Mouse (Mus musculus) heart, embryonic 16.5 days (tissue): Measurements from ENCODE around the gene Il10. TPM values are rescaled to one million over a fixed set of nuclear protein-coding genes. Genes with fewer than 3 reads are reported as not detected.

Source experiments
- ATAC-seq: fragments of 200-750 bp; cut with Nextera tagmentation; replicated peaks from 2 replicates; pipeline ENCODE4 v1.8.0; 2017; ENCODE audit warnings: moderate number of reproducible peaks; ENCODE audit not compliant: insufficient read depth, low FRiP score; ENCODE audit errors: extremely low read depth
- H3K27ac ChIP-seq: fragments of 300-500 bp; sonication (generic); 2 replicates; pipeline ENCODE4 v1.5.1; 2014; ENCODE audit warnings: mild to moderate bottlenecking, low read length, control low read depth, moderate library complexity
- H3K27me3 ChIP-seq: fragments of 300-500 bp; sonication (generic); 2 replicates; pipeline ENCODE4 v1.6.1; 2014; ENCODE audit warnings: low read length, mixed read lengths; ENCODE audit not compliant: control insufficient read depth, insufficient read depth
- H3K36me3 ChIP-seq: fragments of 300-500 bp; sonication (generic); 2 replicates; pipeline ENCODE4 v1.6.1; 2014; ENCODE audit not compliant: control insufficient read depth, insufficient read depth
- H3K4me1 ChIP-seq: fragments of 300-500 bp; sonication (generic); 2 replicates; pipeline ENCODE4 v1.6.1; 2014; ENCODE audit warnings: low read length, mixed read lengths; ENCODE audit not compliant: control insufficient read depth, insufficient read depth
- H3K4me2 ChIP-seq: fragments of 300-500 bp; sonication (generic); 2 replicates; pipeline ENCODE4 v1.6.1; 2014; ENCODE audit warnings: low read depth, mild to moderate bottlenecking, control low read depth, low read length
- H3K4me3 ChIP-seq: fragments of 300-500 bp; sonication (generic); 2 replicates; pipeline ENCODE4 v1.5.1; 2014; ENCODE audit warnings: mild to moderate bottlenecking, control low read depth, low read length
- H3K9ac ChIP-seq: fragments of 300-500 bp; sonication (generic); 2 replicates; pipeline ENCODE4 v1.6.1; 2014; ENCODE audit warnings: low read length, control low read depth
- H3K9me3 ChIP-seq: fragments of 300-500 bp; sonication (generic); replicated peaks from 2 replicates; pipeline ENCODE4 v1.6.1; 2016; ENCODE audit warnings: low read length; ENCODE audit not compliant: control insufficient read depth
- WGBS: fragments of 180-500 bp; shearing (Covaris S2); extraction: QIAGEN DNeasy Blood & Tissue Kit; methylation state at CpG from one replicate; pipeline ENCODE4 v1.1.7; 2014; 5-methylcytosine and 5-hydroxymethylcytosine counted together
- polyA plus RNA-seq: library from polyadenylated mRNA; unstranded; fragments of >200 nt; fragmentation: Nextera tagmentation; extraction: Ambion mirVana; gene quantifications from 2 replicates; pipeline ENCODE4 v1.2.1, GENCODE M21; 2015

Il10 gene
- polyA plus RNA-seq, 1 experiment from 2014 or later: 0.14 TPM

DNA sequence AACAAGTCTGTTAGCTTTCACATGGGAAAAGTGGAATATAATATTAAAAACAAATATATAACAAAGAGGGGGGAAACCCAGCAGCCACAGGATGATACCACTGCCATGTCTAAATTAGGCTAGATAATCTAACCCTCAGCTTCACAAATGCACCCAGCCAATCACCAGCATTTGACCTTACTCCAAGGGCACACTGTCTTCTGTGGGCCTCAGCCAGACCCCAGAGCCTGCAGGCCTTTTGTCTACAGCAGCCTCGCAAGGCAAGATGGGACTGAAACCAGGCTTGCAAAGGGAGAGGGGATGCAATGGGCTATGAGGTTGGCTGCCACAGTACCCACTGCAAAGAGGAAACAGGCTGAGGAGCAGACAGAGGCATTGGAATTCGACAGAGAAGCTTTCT lies 22.6 kb downstream of the Il10 start:
- Histone ChIP-seq H3K27me3 (no peaks in the 10 kb centered on the region), H3K4me1 (peaks cover 15% of the 10 kb centered on the region), H3K4me2 (no peak overlapping the region), H3K9ac (peak overlapping the region; percentile 19; the same call in 1 of the 2 replicates), H3K27ac (no peak overlapping the region), H3K36me3 (no peaks in the 10 kb centered on the region; the same call in 1 of the 2 replicates), H3K9me3 (peaks cover 3% of the 10 kb centered on the region), H3K4me3 (no peak overlapping the region)
- ATAC-seq: no peak
- 45% methylated on average over 2 of the region's 2 CpGs for WGBS

DNA sequence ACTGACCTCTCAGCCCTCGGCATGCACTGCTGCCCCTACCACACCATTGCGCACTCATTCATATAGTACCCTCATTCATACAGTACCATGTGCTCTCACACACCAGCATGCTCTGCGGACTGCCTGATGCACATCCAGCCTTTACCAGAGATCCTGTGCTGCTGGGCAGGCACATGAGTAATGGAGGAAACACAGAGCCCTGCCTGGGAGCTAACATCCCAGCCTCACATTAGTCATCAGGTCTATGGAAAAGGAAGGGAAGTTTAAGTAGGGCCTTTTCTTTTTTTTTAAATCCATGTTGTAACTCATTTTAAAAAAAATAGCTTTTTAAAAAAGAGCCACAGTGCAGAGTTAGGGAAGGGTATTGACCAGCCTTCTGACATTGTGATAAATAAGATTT lies 23.1 kb downstream of the Il10 start:
- Histone ChIP-seq H3K9me3 (peaks cover 3% of the 10 kb centered on the region; the same call in 1 of the 2 replicates), H3K9ac (no peak overlapping the region), H3K27ac (no peak overlapping the region), H3K4me1 (peaks cover 15% of the 10 kb centered on the region), H3K4me2 (no peak overlapping the region), H3K36me3 (no peaks in the 10 kb centered on the region; the same call in 1 of the 2 replicates), H3K4me3 (no peak overlapping the region), H3K27me3 (no peaks in the 10 kb centered on the region)
- 90% methylated on average over 3 of the region's 3 CpGs for WGBS
- ATAC-seq: no peak

GRCm38 (mm10) chr1:131043636-131044035 lies 24.0 kb downstream of the Il10 start:
- Histone ChIP-seq H3K9me3 (peaks cover 3% of the 10 kb centered on the region; the same call in 1 of the 2 replicates), H3K4me2 (no peak overlapping the region), H3K4me1 (peaks cover 15% of the 10 kb centered on the region), H3K36me3 (no peaks in the 10 kb centered on the region; the same call in 1 of the 2 replicates), H3K4me3 (no peak overlapping the region), H3K27me3 (no peaks in the 10 kb centered on the region), H3K9ac (no peak overlapping the region), H3K27ac (no peak overlapping the region)
- 95% methylated on average over 4 of the region's 4 CpGs for WGBS
- no peak for ATAC-seq

DNA sequence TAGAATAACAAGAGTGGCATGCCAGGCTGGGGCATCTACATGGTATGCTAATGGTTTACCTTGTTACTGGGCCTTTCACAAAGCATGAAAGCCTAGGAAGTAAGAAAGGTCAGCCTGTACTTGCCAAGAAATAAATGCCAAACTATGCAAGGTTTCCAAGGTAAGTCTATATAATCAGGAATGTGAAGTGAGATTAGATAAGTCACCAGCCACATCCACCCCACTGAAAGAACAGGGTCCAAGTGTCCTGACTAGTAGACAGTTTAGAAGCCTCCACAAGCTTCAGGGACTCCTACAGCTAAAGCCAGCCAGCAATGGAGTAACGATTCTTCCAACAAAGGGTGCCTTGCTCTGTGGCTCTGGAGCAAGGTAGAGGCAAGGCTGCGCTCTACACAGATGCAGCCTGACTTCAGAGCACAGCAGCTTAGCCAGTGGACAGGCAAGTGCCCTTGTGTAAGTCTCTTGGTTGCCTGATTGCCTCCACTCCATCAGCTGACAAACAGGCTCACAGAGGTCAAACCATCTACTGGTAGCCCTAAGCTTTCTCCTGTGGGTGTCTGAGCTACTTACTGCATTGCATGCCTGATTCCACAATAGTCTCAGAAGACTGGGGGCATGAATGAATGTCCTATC lies 26.2 kb downstream of the Il10 start:
- no peaks in the 10 kb centered on the region; the same call in 1 of the 2 replicates for H3K36me3 ChIP-seq
- H3K27me3 ChIP-seq: no peaks in the 10 kb centered on the region
- H3K27ac ChIP-seq: no peak overlapping the region
- H3K4me2 ChIP-seq: no peak overlapping the region
- ATAC-seq: no peak
- peaks cover 3% of the 10 kb centered on the region; the same call in 1 of the 2 replicates for H3K9me3 ChIP-seq
- H3K9ac ChIP-seq: no peak overlapping the region
- H3K4me1 ChIP-seq: peaks cover 15% of the 10 kb centered on the region
- WGBS: 69% methylated on average over 2 of the region's 2 CpGs
- H3K4me3 ChIP-seq: no peak overlapping the region

- Histone ChIP-seq H3K9ac (no peak overlapping the region), H3K27me3 (no peaks in the 10 kb centered on the region), H3K9me3 (peaks cover 3% of the 10 kb centered on the region; the same call in 1 of the 2 replicates), H3K4me1 (peaks cover 15% of the 10 kb centered on the region), H3K4me2 (no peak overlapping the region), H3K36me3 (no peaks in the 10 kb centered on the region; the same call in 1 of the 2 replicates), H3K27ac (no peak overlapping the region), H3K4me3 (no peak overlapping the region)
- ATAC-seq: no peak
- 81% methylated on average over 10 of the region's 10 CpGs for WGBS
Measured at GRCm38 (mm10) chr1:131046607-131047006, 27.0 kb downstream of the Il10 start.

GRCm38 (mm10) chr1:131048121-131048863 lies 28.6 kb downstream of the Il10 start:
- Histone ChIP-seq H3K9ac (no peak overlapping the region), H3K27me3 (no peaks in the 10 kb centered on the region), H3K9me3 (no peaks in the 10 kb centered on the region), H3K4me2 (no peak overlapping the region), H3K4me1 (peaks cover 15% of the 10 kb centered on the region), H3K4me3 (no peak overlapping the region), H3K36me3 (peaks cover 8% of the 10 kb centered on the region; the same call in 1 of the 2 replicates), H3K27ac (no peak overlapping the region)
- WGBS: 75% methylated on average over 6 of the region's 6 CpGs
- ATAC-seq: no peak

- Histone ChIP-seq H3K9me3 (no peaks in the 10 kb centered on the region), H3K4me1 (peaks cover 17% of the 10 kb centered on the region), H3K9ac (no peak overlapping the region), H3K27ac (no peak overlapping the region), H3K27me3 (no peaks in the 10 kb centered on the region), H3K4me2 (no peak overlapping the region), H3K36me3 (peaks cover 12% of the 10 kb centered on the region; the same call in 1 of the 2 replicates), H3K4me3 (no peak overlapping the region)
- no peak for ATAC-seq
- WGBS: 86% methylated on average over 8 of the region's 8 CpGs
Measured at GRCm38 (mm10) chr1:131048946-131049345, 29.3 kb downstream of the Il10 start.

- H3K36me3 ChIP-seq: peaks cover 15% of the 10 kb centered on the region
- peaks cover 17% of the 10 kb centered on the region for H3K4me1 ChIP-seq
- H3K9me3 ChIP-seq: no peaks in the 10 kb centered on the region
- H3K4me2 ChIP-seq: no peak overlapping the region
- no peaks in the 10 kb centered on the region for H3K27me3 ChIP-seq
- no peak overlapping the region for H3K4me3 ChIP-seq
- no peak overlapping the region for H3K9ac ChIP-seq
- ATAC-seq: no peak
- WGBS: 82% methylated on average over 5 of the region's 5 CpGs
- no peak overlapping the region for H3K27ac ChIP-seq
Measured at GRCm38 (mm10) chr1:131049361-131049806, 29.7 kb downstream of the Il10 start.

- peaks cover 22% of the 10 kb centered on the region for H3K36me3 ChIP-seq
- H3K4me3 ChIP-seq: no peak overlapping the region
- H3K4me2 ChIP-seq: no peak overlapping the region
- H3K27me3 ChIP-seq: no peaks in the 10 kb centered on the region
- peaks cover 17% of the 10 kb centered on the region for H3K4me1 ChIP-seq
- no peaks in the 10 kb centered on the region for H3K9me3 ChIP-seq
- no peak for ATAC-seq
- 89% methylated on average over 5 of the region's 5 CpGs for WGBS
- no peak overlapping the region for H3K9ac ChIP-seq
- H3K27ac ChIP-seq: no peak overlapping the region
Measured at GRCm38 (mm10) chr1:131050011-131050410, 30.4 kb downstream of the Il10 start.
